Mouse (Mus musculus): ENCODE data around the gene Tma7. TPM values are rescaled to one million over a fixed set of nuclear protein-coding genes. Genes with fewer than 3 reads are reported as not detected.

Tma7 gene
- polyA plus RNA-seq, 2 experiments: 191 to 664 TPM

GRCm38 (mm10) chr9:109051651-109052489 lies 30.5 kb downstream of the Tma7 start:
- H3K9ac ChIP-seq (ENCODE audit: low read depth, low read length, severe bottlenecking): no peak overlapping the region
- H3K4me2 ChIP-seq (replicated peaks; ENCODE audit: low read depth, low read length, severe bottlenecking): no peak overlapping the region
- no peak for ATAC-seq (ENCODE audit: low FRiP score, low read depth)
- no peaks in the 10 kb centered on the region for H3K9me3 ChIP-seq (ENCODE audit: control insufficient read depth, low read length)
- H3K4me1 ChIP-seq (ENCODE audit: control insufficient read depth, insufficient read depth, low read length): 0 out of 2 replicates have a peak, but pooled peaks cover 3% of the 10 kb centered on the region
- WGBS: 88% methylated on average over 10 of the region's 10 CpGs
- no peak for DNase-seq (ENCODE audit: low spot score)
- no peak overlapping the region for H3K27ac ChIP-seq (replicated peaks; ENCODE audit: low read depth, low read length)
- H3K4me3 ChIP-seq (replicated peaks; ENCODE audit: low read length): no peak overlapping the region
- H3K27me3 ChIP-seq (ENCODE audit: control insufficient read depth, insufficient read depth, low read length): no peaks in the 10 kb centered on the region
- no peak for TF ChIP-seq POLR2A (IDR thresholded peaks at IDR 0.05; ENCODE audit: borderline replicate concordance, extremely low read depth, insufficient read depth, insufficient read length)
- peaks cover 36% of the 10 kb centered on the region for H3K36me3 ChIP-seq (ENCODE audit: control insufficient read depth, insufficient read depth, low read length)

GRCm38 (mm10) chr9:109051011-109051501 lies 31.3 kb downstream of the Tma7 start:
- Histone ChIP-seq H3K4me3 (replicated peaks; ENCODE audit: low read length) (no peak overlapping the region), H3K27me3 (ENCODE audit: control insufficient read depth, insufficient read depth, low read length) (no peaks in the 10 kb centered on the region), H3K9ac (ENCODE audit: low read depth, low read length, severe bottlenecking) (no peak overlapping the region), H3K27ac (replicated peaks; ENCODE audit: low read depth, low read length) (no peak overlapping the region), H3K9me3 (ENCODE audit: control insufficient read depth, low read length) (no peaks in the 10 kb centered on the region), H3K36me3 (ENCODE audit: control insufficient read depth, insufficient read depth, low read length) (peaks cover 28% of the 10 kb centered on the region), H3K4me1 (ENCODE audit: control insufficient read depth, insufficient read depth, low read length) (0 out of 2 replicates have a peak, but pooled peaks cover 3% of the 10 kb centered on the region), H3K4me2 (replicated peaks; ENCODE audit: low read depth, low read length, severe bottlenecking) (no peak overlapping the region)
- no peak for DNase-seq (ENCODE audit: low spot score)
- no peak for ATAC-seq (ENCODE audit: low FRiP score, low read depth)
- TF ChIP-seq POLR2A (IDR thresholded peaks at IDR 0.05; ENCODE audit: borderline replicate concordance, extremely low read depth, insufficient read depth, insufficient read length): no peak
- WGBS: 91% methylated on average over 13 of the region's 13 CpGs

- ATAC-seq (ENCODE audit: low FRiP score, low read depth) (no peak), DNase-seq (ENCODE audit: low spot score) (no peak)
- no peak overlapping the region for H3K4me2 ChIP-seq (replicated peaks; ENCODE audit: low read depth, low read length, severe bottlenecking)
- no peaks in the 10 kb centered on the region for H3K9me3 ChIP-seq (ENCODE audit: control insufficient read depth, low read length)
- H3K9ac ChIP-seq (ENCODE audit: low read depth, low read length, severe bottlenecking): no peak overlapping the region
- no peak for TF ChIP-seq POLR2A (IDR thresholded peaks at IDR 0.05; ENCODE audit: borderline replicate concordance, extremely low read depth, insufficient read depth, insufficient read length)
- peaks cover 24% of the 10 kb centered on the region for H3K36me3 ChIP-seq (ENCODE audit: control insufficient read depth, insufficient read depth, low read length)
- H3K27me3 ChIP-seq (ENCODE audit: control insufficient read depth, insufficient read depth, low read length): no peaks in the 10 kb centered on the region
- no peak overlapping the region for H3K4me3 ChIP-seq (replicated peaks; ENCODE audit: low read length)
- 90% methylated on average over 3 of the region's 3 CpGs for WGBS
- H3K4me1 ChIP-seq (ENCODE audit: control insufficient read depth, insufficient read depth, low read length): 0 out of 2 replicates have a peak, but pooled peaks cover 3% of the 10 kb centered on the region
- no peak overlapping the region for H3K27ac ChIP-seq (replicated peaks; ENCODE audit: low read depth, low read length)
These were observed 31.8 kb downstream of the Tma7 start for GRCm38 (mm10) chr9:109050674-109050997.

- no peaks in the 10 kb centered on the region for H3K27me3 ChIP-seq (ENCODE audit: control insufficient read depth, insufficient read depth, low read length)
- H3K4me2 ChIP-seq (replicated peaks; ENCODE audit: low read depth, low read length, severe bottlenecking): no peak overlapping the region
- H3K36me3 ChIP-seq (ENCODE audit: control insufficient read depth, insufficient read depth, low read length): peaks cover 24% of the 10 kb centered on the region
- no peak for ATAC-seq (ENCODE audit: low FRiP score, low read depth)
- no peak overlapping the region for H3K9ac ChIP-seq (ENCODE audit: low read depth, low read length, severe bottlenecking)
- no peaks in the 10 kb centered on the region for H3K9me3 ChIP-seq (ENCODE audit: control insufficient read depth, low read length)
- DNase-seq (ENCODE audit: low spot score): no peak
- no peak overlapping the region for H3K4me3 ChIP-seq (replicated peaks; ENCODE audit: low read length)
- WGBS: 85% methylated on average over 9 of the region's 9 CpGs
- TF ChIP-seq POLR2A (IDR thresholded peaks at IDR 0.05; ENCODE audit: borderline replicate concordance, extremely low read depth, insufficient read depth, insufficient read length): no peak
- no peak overlapping the region for H3K27ac ChIP-seq (replicated peaks; ENCODE audit: low read depth, low read length)
- 0 out of 2 replicates have a peak, but pooled peaks cover 3% of the 10 kb centered on the region for H3K4me1 ChIP-seq (ENCODE audit: control insufficient read depth, insufficient read depth, low read length)
These were observed 32.3 kb downstream of the Tma7 start for GRCm38 (mm10) chr9:109049996-109050673.

- peaks cover 24% of the 10 kb centered on the region for H3K36me3 ChIP-seq (ENCODE audit: control insufficient read depth, insufficient read depth, low read length)
- H3K4me3 ChIP-seq (replicated peaks; ENCODE audit: low read length): no peak overlapping the region
- DNase-seq (ENCODE audit: low spot score) (no peak), ATAC-seq (ENCODE audit: low FRiP score, low read depth) (no peak)
- H3K27me3 ChIP-seq (ENCODE audit: control insufficient read depth, insufficient read depth, low read length): no peaks in the 10 kb centered on the region
- H3K27ac ChIP-seq (replicated peaks; ENCODE audit: low read depth, low read length): no peak overlapping the region
- H3K4me2 ChIP-seq (replicated peaks; ENCODE audit: low read depth, low read length, severe bottlenecking): no peak overlapping the region
- TF ChIP-seq POLR2A (IDR thresholded peaks at IDR 0.05; ENCODE audit: borderline replicate concordance, extremely low read depth, insufficient read depth, insufficient read length): no peak
- 0 out of 2 replicates have a peak, but pooled peaks cover under 1% of the 10 kb centered on the region for H3K4me1 ChIP-seq (ENCODE audit: control insufficient read depth, insufficient read depth, low read length)
- no peaks in the 10 kb centered on the region for H3K9me3 ChIP-seq (ENCODE audit: control insufficient read depth, low read length)
- WGBS: 77% methylated on average over 7 of the region's 7 CpGs
- H3K9ac ChIP-seq (ENCODE audit: low read depth, low read length, severe bottlenecking): no peak overlapping the region
These were observed 33.1 kb downstream of the Tma7 start for GRCm38 (mm10) chr9:109049316-109049715.

Measured in limb, embryonic 14.5 days (tissue).